Mouse (Mus musculus): Measurements from ENCODE around the gene H2al1h.
A peak's percentile ranks its signal among the peaks of the same experiment; 100 is the strongest.
"Not testable (repeated sequence)": the region's sequence is repeated elsewhere in the genome, so short reads cannot be mapped to it uniquely, and the experiment has no call there.

Gene H2al1h

DNA sequence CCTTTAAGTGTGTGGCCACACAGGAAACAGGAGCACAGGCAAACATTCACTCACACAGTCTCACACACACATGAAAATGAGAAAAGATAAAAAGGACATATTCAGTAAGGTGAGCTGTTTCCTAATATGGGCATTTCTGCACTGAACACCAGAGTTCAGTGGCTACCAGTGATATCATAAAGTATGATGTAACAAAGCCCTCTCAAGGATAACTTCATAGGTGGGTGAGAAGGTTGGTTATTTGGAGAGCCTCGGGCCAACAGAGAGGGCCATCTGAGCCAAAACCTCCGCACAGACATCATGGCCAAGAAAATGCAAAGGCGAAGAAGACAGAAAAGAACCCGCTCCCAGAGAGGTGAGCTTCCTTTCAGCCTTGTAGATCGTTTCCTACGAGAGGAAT lies at the start of gene H2al1h:
H2al1h (plus strand) TSS at position 301 of the 400 bp plus-strand sequence.
- not testable (repeated sequence) for DNase-seq (ENCODE audit: low spot score in 2 of 2)

DNA sequence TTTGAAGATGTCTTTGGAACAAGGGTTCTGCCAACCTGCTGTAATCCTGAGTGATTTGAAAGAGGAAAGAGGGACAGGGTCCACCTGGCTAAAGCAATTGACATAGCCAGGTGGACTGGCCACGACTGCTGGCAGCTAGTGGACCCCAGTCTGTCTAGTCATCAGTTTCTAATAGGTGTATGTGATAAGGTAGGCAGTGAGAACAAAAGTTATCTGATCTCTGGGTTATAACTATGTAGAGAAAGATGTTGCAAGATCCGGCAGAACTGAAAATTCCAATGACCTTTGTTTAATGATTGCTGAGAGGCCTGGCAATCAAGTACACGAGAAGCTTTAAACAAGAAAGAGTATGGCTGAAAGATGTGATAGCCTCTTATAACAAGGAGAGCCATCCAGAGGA lies 48.1 kb upstream of the H2al1h start:
- DNase-seq (ENCODE audit: low spot score in 2 of 2), result no peak

DNA sequence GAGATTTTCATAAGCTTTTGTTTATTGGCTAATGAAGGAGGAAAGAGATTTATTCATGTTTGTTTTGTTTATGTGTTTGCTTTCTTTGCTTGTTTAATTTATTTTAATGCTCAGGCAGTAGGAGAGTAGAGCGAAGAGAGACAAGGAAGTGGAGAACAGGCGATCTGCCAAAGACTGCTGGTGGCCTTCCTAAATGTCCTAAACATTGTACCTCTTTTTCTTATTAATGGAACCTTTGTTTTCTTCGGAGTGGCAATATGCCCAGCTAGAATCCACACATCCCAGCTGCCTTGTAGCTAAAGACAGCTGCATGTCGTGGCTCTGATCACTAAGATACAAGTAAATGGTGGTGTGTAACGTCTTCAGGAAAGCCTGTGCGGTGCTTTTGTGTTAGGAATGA lies 44.2 kb upstream of the H2al1h start:
- DNase-seq (ENCODE audit: low spot score in 2 of 2), result no peak

DNA sequence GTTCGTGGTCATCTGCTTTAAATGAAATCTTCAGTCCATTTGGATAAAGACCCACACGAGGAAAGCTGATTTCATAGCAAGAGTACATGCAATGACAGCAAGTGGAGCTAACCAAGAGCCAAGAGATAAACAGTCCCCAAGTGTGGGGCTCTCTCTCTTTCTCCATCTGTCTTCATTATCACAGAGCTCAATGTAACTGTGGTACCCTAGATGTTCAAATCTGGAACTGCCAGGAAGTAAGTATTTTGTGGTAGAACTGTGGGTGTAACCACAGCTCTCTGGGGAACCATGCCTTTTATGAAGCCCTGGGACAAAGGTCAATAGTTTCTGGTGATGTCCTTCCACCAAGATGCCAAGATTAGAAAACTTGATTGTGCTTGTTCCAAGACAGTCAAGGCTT lies 40.6 kb upstream of the H2al1h start:
- DNase-seq (ENCODE audit: low spot score in 2 of 2), result no peak

DNA sequence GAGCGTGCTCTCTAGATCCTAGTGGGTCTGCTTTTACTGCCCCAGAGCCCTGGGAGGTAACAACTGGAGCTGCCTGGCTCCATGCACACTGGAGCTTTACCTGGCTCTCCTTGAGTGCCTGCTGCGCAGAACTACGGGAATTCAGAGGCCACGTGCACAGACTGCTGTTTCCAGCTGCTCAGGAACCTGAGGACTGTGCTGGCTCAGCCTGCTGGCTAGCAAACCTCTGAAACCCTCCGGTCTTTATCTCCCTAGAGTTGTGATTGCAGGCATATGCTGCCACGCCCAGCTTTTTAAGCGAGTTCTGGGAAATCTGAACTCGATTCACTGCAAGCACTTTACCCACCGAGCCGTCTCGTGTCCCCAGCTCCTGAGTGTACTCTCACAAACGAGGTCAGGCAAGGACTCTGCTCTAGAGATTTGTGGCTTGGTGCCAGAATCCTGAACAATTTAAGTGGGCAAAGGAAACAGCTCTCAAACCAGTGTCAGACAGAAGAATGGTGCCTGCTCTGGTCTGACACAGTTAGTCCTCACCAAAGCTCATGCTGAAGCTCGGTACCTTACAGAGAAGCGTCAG lies 32.9 kb upstream of the H2al1h start:
- no peak for DNase-seq (ENCODE audit: low spot score in 2 of 2)

DNA sequence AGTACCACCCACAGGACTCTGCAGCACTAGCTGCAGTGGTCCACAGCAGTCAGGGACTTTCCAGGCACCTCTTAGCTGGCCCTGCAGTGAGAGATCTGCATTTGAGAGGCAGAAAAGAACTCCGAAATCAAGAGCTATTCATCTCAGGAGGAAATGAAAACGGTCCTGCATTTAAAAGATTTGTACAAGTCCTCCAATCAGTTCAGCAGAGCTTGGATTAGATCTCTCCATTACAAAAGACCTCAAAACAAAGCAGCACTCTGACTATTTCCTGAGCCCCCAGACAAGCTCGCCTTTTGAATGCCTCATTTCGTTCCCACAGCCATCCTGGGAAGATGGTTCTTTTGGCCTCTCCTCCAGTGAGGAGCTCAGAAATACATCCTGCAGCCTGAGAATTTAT lies 32.0 kb upstream of the H2al1h start:
- DNase-seq (ENCODE audit: low spot score in 2 of 2), result no peak

DNA sequence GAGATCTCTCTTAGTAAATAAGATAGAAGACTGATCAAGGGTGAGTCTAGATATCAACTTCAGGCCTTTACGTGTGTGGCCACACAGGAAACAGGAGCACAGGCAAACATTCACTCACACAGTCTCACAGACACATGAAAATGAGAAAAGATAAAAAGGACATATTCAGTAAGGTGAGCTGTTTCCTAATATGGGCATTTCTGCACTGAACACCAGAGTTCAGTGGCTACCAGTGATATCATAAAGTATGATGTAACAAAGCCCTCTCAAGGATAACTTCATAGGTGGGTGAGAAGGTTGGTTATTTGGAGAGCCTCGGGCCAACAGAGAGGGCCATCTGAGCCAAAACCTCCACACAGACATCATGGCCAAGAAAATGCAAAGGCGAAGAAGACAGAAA lies 22.3 kb upstream of the H2al1h start, which contains the start of gene H2al1a:
H2al1a (plus strand) TSS at position 301 of the 400 bp plus-strand sequence.
- DNase-seq (ENCODE audit: low spot score in 2 of 2), result not testable (repeated sequence)

DNA sequence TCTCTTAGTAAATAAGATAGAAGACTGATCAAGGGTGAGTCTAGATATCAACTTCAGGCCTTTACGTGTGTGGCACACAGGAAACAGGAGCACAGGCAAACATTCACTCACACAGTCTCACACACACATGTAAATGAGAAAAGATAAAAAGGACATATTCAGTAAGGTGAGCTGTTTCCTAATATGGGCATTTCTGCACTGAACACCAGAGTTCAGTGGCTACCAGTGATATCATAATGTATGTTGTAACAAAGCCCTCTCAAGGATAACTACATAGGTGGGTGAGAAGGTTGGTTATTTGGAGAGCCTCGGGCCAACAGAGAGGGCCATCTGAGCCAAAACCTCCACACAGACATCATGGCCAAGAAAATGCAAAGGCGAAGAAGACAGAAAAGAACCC lies 19.2 kb upstream of the H2al1h start, which contains the start of gene H2al1b:
H2al1b (plus strand) TSS at position 301 of the 400 bp plus-strand sequence.
- not testable (repeated sequence) for DNase-seq (ENCODE audit: low spot score in 2 of 2)

DNA sequence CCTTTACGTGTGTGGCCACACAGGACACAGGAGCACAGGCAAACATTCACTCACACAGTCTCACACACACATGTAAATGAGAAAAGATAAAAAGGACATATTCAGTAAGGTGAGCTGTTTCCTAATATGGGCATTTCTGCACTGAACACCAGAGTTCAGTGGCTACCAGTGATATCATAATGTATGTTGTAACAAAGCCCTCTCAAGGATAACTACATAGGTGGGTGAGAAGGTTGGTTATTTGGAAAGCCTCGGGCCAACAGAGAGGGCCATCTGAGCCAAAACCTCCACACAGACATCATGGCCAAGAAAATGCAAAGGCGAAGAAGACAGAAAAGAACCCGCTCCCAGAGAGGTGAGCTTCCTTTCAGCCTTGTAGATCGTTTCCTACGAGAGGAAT lies 15.9 kb upstream of the H2al1h start, which contains the start of gene H2al1c:
H2al1c (plus strand) TSS at position 301 of the 400 bp plus-strand sequence.
- DNase-seq (ENCODE audit: low spot score in 2 of 2), result not testable (repeated sequence)

DNA sequence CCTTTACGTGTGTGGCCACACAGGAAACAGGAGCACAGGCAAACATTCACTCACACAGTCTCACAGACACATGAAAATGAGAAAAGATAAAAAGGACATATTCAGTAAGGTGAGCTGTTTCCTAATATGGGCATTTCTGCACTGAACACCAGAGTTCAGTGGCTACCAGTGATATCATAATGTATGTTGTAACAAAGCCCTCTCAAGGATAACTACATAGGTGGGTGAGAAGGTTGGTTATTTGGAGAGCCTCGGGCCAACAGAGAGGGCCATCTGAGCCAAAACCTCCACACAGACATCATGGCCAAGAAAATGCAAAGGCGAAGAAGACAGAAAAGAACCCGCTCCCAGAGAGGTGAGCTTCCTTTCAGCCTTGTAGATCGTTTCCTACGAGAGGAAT lies 12.8 kb upstream of the H2al1h start, which contains the start of gene H2al1d:
H2al1d (plus strand) TSS at position 301 of the 400 bp plus-strand sequence.
- not testable (repeated sequence) for DNase-seq (ENCODE audit: low spot score in 2 of 2)

DNA sequence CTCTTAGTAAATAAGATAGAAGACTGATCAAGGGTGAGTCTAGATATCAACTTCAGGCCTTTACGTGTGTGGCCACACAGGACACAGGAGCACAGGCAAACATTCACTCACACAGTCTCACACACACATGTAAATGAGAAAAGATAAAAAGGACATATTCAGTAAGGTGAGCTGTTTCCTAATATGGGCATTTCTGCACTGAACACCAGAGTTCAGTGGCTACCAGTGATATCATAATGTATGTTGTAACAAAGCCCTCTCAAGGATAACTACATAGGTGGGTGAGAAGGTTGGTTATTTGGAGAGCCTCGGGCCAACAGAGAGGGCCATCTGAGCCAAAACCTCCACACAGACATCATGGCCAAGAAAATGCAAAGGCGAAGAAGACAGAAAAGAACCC lies 9.7 kb upstream of the H2al1h start, which contains the start of gene H2al1e:
H2al1e (plus strand) TSS at position 301 of the 400 bp plus-strand sequence.
- not testable (repeated sequence) for DNase-seq (ENCODE audit: low spot score in 2 of 2)

DNA sequence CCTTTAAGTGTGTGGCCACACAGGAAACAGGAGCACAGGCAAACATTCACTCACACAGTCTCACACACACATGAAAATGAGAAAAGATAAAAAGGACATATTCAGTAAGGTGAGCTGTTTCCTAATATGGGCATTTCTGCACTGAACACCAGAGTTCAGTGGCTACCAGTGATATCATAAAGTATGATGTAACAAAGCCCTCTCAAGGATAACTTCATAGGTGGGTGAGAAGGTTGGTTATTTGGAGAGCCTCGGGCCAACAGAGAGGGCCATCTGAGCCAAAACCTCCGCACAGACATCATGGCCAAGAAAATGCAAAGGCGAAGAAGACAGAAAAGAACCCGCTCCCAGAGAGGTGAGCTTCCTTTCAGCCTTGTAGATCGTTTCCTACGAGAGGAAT lies 6.4 kb upstream of the H2al1h start, which contains the start of gene H2al1f:
H2al1f (plus strand) TSS at position 301 of the 400 bp plus-strand sequence.
- not testable (repeated sequence) for DNase-seq (ENCODE audit: low spot score in 2 of 2)

DNA sequence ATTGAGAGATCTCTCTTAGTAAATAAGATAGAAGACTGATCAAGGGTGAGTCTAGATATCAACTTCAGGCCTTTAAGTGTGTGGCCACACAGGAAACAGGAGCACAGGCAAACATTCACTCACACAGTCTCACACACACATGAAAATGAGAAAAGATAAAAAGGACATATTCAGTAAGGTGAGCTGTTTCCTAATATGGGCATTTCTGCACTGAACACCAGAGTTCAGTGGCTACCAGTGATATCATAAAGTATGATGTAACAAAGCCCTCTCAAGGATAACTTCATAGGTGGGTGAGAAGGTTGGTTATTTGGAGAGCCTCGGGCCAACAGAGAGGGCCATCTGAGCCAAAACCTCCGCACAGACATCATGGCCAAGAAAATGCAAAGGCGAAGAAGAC lies 3.3 kb upstream of the H2al1h start, which contains the start of gene H2al1g:
H2al1g (plus strand) TSS at position 301 of the 400 bp plus-strand sequence.
- not testable (repeated sequence) for DNase-seq (ENCODE audit: low spot score in 2 of 2)

DNA sequence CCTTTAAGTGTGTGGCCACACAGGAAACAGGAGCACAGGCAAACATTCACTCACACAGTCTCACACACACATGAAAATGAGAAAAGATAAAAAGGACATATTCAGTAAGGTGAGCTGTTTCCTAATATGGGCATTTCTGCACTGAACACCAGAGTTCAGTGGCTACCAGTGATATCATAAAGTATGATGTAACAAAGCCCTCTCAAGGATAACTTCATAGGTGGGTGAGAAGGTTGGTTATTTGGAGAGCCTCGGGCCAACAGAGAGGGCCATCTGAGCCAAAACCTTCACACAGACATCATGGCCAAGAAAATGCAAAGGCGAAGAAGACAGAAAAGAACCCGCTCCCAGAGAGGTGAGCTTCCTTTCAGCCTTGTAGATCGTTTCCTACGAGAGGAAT lies 3.1 kb downstream of the H2al1h start, which contains the start of gene H2al1i:
H2al1i (plus strand) TSS at position 301 of the 400 bp plus-strand sequence.
- not testable (repeated sequence) for DNase-seq (ENCODE audit: low spot score in 2 of 2)

DNA sequence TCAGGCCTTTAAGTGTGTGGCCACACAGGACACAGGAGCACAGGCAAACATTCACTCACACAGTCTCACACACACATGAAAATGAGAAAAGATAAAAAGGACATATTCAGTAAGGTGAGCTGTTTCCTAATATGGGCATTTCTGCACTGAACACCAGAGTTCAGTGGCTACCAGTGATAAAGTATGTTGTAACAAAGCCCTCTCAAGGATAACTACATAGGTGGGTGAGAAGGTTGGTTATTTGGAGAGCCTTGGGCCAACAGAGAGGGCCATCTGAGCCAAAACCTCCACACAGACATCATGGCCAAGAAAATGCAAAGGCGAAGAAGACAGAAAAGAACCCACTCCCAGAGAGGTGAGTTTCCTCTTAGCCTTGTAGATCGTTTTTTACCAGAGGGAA lies 6.2 kb downstream of the H2al1h start, which contains the start of gene H2al1j:
H2al1j (plus strand) TSS at position 301 of the 400 bp plus-strand sequence.
- DNase-seq (ENCODE audit: low spot score in 2 of 2), result not testable (repeated sequence)

DNA sequence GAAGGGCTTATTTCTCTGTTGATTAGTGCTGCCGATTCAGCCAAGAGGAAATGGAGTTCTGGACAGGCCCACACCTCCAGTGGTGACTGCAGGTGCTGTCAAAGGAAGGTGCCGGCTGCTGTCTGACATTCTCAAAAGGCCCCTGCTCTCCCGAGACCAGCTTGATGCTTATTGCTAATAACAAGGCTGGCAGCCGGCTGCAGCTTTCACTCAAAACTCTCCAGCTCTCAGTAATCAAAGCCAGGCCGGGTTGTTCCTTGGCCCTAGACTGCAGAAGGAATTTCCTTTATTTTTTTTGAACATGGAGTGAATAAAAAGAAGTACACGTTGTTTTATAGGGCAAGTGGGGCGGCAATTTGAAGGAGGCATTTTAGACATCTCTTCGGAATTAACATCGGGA lies 24.5 kb downstream of the H2al1h start:
- DNase-seq (ENCODE audit: low spot score in 2 of 2), result no peak

DNA sequence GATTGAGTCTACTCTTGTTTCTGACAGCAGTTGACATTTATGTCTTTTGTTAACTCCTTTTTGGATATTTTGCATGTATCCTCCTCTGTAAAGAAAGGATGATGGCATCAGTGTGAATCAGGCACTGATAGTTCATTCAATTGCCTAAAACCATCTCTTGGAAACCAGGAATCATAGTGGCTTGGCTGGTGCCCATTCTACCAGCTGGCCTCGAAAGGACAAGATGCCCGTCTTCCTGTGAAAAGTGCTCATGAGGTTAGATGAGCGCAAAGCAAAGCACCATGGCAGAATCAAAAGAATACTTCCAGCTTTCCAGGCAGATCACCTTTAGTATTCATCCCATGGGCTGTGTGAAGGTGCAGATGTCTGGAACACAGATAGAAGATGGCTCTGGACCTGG lies 25.5 kb downstream of the H2al1h start:
- DNase-seq (ENCODE audit: low spot score in 2 of 2), result no peak

DNA sequence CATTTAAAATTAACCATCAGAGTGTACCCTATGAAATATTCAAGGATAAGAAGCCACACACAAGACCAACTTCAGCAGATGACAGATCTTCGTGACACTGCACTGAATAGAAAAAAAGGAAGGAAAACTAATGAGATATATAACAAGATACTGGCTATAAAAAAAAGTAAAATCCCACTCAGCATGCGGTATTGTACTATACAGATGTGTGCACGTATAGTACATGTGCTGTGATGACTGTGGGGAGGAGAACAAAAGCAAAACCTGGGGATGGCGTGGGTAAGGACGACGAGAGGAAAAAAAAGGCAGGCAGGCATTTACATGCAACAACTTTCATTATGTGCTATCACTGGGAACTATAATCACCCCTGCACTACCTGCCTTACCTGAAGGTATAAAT lies 39.5 kb downstream of the H2al1h start:
- no peak for DNase-seq (ENCODE audit: low spot score in 2 of 2)

DNA sequence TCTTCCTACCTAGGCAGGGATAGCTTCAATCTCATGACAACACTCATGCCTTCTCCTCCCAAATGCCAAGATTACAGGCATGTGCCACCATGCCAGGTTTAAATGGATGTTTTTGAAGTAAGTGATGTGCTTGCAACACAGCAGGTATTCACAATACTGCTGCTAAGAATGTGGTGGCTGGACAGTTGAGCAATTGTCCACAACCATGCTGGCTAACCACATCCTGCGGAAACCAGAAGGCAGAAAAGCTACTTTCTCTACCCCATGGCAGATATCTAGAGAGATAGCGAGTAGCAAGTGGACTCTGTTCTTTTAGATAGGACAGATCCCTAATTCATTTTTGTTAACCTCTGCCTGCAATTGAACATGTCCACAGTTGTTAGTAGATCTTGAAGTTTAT lies 40.0 kb downstream of the H2al1h start:
- peak; percentile 2 to 38 for DNase-seq (ENCODE audit: low spot score in 2 of 2)

DNA sequence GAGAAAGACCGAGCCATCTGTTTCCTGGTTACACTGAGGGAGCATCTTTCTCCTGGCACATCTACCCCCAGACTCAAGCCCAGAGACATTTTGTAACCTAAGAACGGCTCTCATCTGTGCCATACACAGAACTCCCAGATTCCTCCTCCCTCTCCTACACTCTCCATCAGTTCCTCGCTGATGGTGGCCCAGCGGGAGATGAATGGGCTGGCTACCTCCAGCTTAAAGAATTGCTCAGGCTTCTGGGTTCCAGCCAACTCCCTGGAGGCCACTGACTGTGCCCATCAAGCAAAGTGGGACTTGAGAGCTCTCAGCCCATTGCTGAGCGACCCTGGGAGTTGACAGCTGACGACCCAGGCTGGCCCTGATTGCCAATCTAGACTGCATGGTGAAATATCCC lies 42.6 kb downstream of the H2al1h start:
- DNase-seq (ENCODE audit: low spot score in 2 of 2), result no peak

DNA sequence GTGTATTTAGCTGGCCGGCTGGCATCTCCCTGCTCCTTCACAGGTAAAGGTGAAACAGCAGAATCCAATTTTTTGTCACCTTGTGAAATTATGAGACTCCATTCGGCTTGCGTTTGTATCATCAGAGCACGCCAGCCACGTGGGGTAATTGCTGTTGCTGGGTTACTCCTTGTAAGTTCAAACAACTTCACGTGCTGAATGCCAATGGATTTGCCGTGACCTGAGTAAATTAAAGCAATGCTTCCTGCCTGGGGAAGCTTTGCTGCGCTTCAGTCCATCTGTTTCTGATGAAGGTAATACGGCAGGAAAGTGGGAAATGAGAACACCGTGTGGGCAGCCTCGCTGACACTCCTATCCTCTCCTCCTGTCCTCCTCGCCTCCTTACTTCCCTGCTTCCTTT lies 43.9 kb downstream of the H2al1h start:
- no peak for DNase-seq (ENCODE audit: low spot score in 2 of 2)
